Mouse (Mus musculus) CH12.LX (cell line): ENCODE measurements around the gene Dab2. TPM values are rescaled to one million over a fixed set of nuclear protein-coding genes. Genes with fewer than 3 reads are reported as not detected.

Experiments
- DNase-seq: peaks from one replicate; pipeline ENCODE4 v3.0.0-alpha.2; 2013; ENCODE audit errors: extremely low read depth
- H3K27ac ChIP-seq: 2 replicates; pipeline ENCODE4 v1.5.1; 2012; ENCODE audit warnings: low read depth, mild to moderate bottlenecking, control low read depth, moderate library complexity; ENCODE audit not compliant: insufficient read depth
- H3K27me3 ChIP-seq: replicated peaks from 2 replicates; pipeline ENCODE3; 2012; ENCODE audit warnings: inconsistent platforms
- H3K36me3 ChIP-seq, 2 experiments: replicated peaks in 1 of 2; 2 replicates each; pipeline versions ENCODE3 to v1.6.1; 2012; ENCODE audit warnings: inconsistent platforms in 1 of 2, low read length in 1 of 2, mild to moderate bottlenecking in 1 of 2, mixed read lengths in 1 of 2, moderate library complexity in 1 of 2; ENCODE audit not compliant: control insufficient read depth in 1 of 2, insufficient read depth in 1 of 2
- H3K4me1 ChIP-seq, 2 experiments: 2 replicates each; pipeline ENCODE4 v1.6.1; 2012; ENCODE audit warnings: inconsistent platforms in 1 of 2, moderate library complexity in 1 of 2; ENCODE audit not compliant: insufficient read depth in 2 of 2, control insufficient read depth in 1 of 2
- H3K4me2 ChIP-seq: 2 replicates; pipeline ENCODE4 v1.6.1; 2012; ENCODE audit warnings: low read depth, mild to moderate bottlenecking, control low read depth; ENCODE audit not compliant: poor library complexity, insufficient read depth, severe bottlenecking
- H3K4me3 ChIP-seq, 3 experiments: fragments of 150-350 bp in 1 of 3; sonication (generic) in 1 of 3; replicated peaks in 1 of 3; 2 replicates each; pipeline versions ENCODE3 to v1.5.1; 2011 to 2012; ENCODE audit warnings: low read depth in 2 of 3, low read length in 2 of 3, mild to moderate bottlenecking in 2 of 3, moderate library complexity in 2 of 3, control low read depth in 1 of 3, improper control_type of control experiment in 1 of 3, inconsistent platforms in 1 of 3, mixed read lengths in 1 of 3; ENCODE audit not compliant: poor library complexity in 1 of 3
- H3K79me2 ChIP-seq: replicated peaks from 2 replicates; pipeline ENCODE4 v1.6.1; 2012; ENCODE audit warnings: mild to moderate bottlenecking, moderate library complexity; ENCODE audit not compliant: control insufficient read depth, poor library complexity, insufficient read depth, severe bottlenecking; ENCODE audit errors: extremely low read depth
- H3K9ac ChIP-seq: 2 replicates; pipeline ENCODE4 v1.6.1; 2012; ENCODE audit warnings: low read depth, mild to moderate bottlenecking, control low read depth, moderate library complexity; ENCODE audit not compliant: insufficient read depth
- H3K9me3 ChIP-seq: replicated peaks from 2 replicates; pipeline ENCODE3; 2012; ENCODE audit warnings: low read length, inconsistent platforms, mixed read lengths
- CHD1 ChIP-seq: IDR thresholded peaks from 2 replicates; pipeline ENCODE4 v1.6.1; 2012; ENCODE audit warnings: low read depth, low read length, improper control_type of control experiment, inconsistent platforms
- ELF1 ChIP-seq: IDR thresholded peaks from 2 replicates; pipeline ENCODE4 v1.6.1; 2014; ENCODE audit warnings: low read depth, mild to moderate bottlenecking, inconsistent platforms, low read length, improper control_type of control experiment
- EP300 ChIP-seq: IDR thresholded peaks from 2 replicates; pipeline ENCODE4 v1.6.1; 2011; ENCODE audit warnings: low read length, improper control_type of control experiment
- ETS1 ChIP-seq: conservative IDR thresholded peaks from 2 replicates; pipeline ENCODE4 v1.6.1; 2012; ENCODE audit warnings: low read depth, mild to moderate bottlenecking, inconsistent platforms, low read length, improper control_type of control experiment, moderate library complexity
- JUND ChIP-seq: conservative IDR thresholded peaks from 2 replicates; pipeline ENCODE4 v1.6.1; 2011; ENCODE audit warnings: low read depth, low read length, improper control_type of control experiment
- KAT2A ChIP-seq: IDR thresholded peaks from 2 replicates; pipeline ENCODE4 v1.6.1; 2012; ENCODE audit warnings: low read length, improper control_type of control experiment, inconsistent platforms; ENCODE audit not compliant: insufficient replicate concordance
- MAX ChIP-seq: IDR thresholded peaks from 2 replicates; pipeline ENCODE4 v1.6.1; 2011; ENCODE audit warnings: low read length, improper control_type of control experiment
- MAZ ChIP-seq: IDR thresholded peaks from 2 replicates; pipeline ENCODE4 v1.6.1; 2012; ENCODE audit warnings: low read depth, mild to moderate bottlenecking, inconsistent platforms, low read length, improper control_type of control experiment, moderate library complexity
- MYC ChIP-seq: IDR thresholded peaks from 2 replicates; pipeline ENCODE4 v1.6.1; 2011; ENCODE audit warnings: low read depth, mild to moderate bottlenecking, improper control_type of control experiment, low read length
- NELFE ChIP-seq: IDR thresholded peaks from 2 replicates; pipeline ENCODE4 v1.6.1; 2011; ENCODE audit warnings: low read depth, low read length, improper control_type of control experiment
- PAX5 ChIP-seq: IDR thresholded peaks from 2 replicates; pipeline ENCODE4 v1.6.1; 2012; ENCODE audit warnings: low read length, inconsistent platforms, mixed read lengths
- POLR2A ChIP-seq: IDR thresholded peaks from 2 replicates; pipeline ENCODE4 v1.6.1; 2011; ENCODE audit warnings: low read depth, mild to moderate bottlenecking, improper control_type of control experiment, low read length
- TBP ChIP-seq: conservative IDR thresholded peaks from 2 replicates; pipeline ENCODE4 v1.6.1; 2011; ENCODE audit warnings: low read depth, low read length, improper control_type of control experiment
- USF2 ChIP-seq: conservative IDR thresholded peaks from 2 replicates; pipeline ENCODE4 v1.6.1; 2011; ENCODE audit warnings: low read depth, low read length, improper control_type of control experiment
- ZC3H11A ChIP-seq: IDR thresholded peaks from 2 replicates; pipeline ENCODE4 v1.6.1; 2012; ENCODE audit warnings: low read depth, mild to moderate bottlenecking, inconsistent platforms, low read length, improper control_type of control experiment
- ZMIZ1 ChIP-seq: IDR thresholded peaks from 2 replicates; pipeline ENCODE4 v1.6.1; 2012; ENCODE audit warnings: low read depth, mild to moderate bottlenecking, inconsistent platforms, low read length, improper control_type of control experiment
- ZNF384 ChIP-seq: IDR thresholded peaks from 2 replicates; pipeline ENCODE4 v1.6.1; 2012; ENCODE audit warnings: low read depth, low read length, improper control_type of control experiment, inconsistent platforms
- dilution Hi-C: fragments of 300-500 bp; cut with MboI; formaldehyde crosslinking; loops from 2 replicates; pipeline ENCODE4 v1.14.3; 2020; ENCODE audit warnings: low sequenced_read_pairs; ENCODE audit not compliant: extremely low pct_unique_long_range_greater_than_20kb, extremely low pct_ligation_motif_present
- in situ Hi-C: fragments of 300-500 bp; cut with MboI; formaldehyde crosslinking; loops from 3 replicates; pipeline ENCODE4 v1.14.3; 2019; ENCODE audit warnings: low sequenced_read_pairs, low pct_ligation_motif_present, low pct_unique_long_range_greater_than_20kb, mixed read lengths
- polyA plus RNA-seq: library from polyadenylated mRNA; unstranded; fragments of >175 nt; gene quantifications from 2 replicates; pipeline ENCODE4 v1.2.1, GENCODE M21; 2012; ENCODE audit warnings: low read depth; ENCODE audit not compliant: insufficient read length
- total RNA-seq, 2 experiments: library from RNA; depleted of rRNA; stranded (reverse); fragments of 300-350 nt in 1 of 2; fragments of >200 nt in 1 of 2; gene quantifications; 2 replicates each; pipeline ENCODE4 v1.2.3; 2012 to 2014

Gene Dab2
- total and polyA plus RNA-seq, 3 experiments, result 0.17 TPM; not detected in 1

GRCm38 (mm10) chr15:6406771-6407170, 107.2 kb downstream of the Dab2 start:
- dilution Hi-C loops, result no loop called here
- H3K9ac ChIP-seq, result no peak overlapping the region
- no peak overlapping the region for H3K4me2 ChIP-seq
- H3K36me3 ChIP-seq, result no peaks in the 10 kb centered on the region
- in situ Hi-C loops, result no loop called here
- TF ChIP-seq EP300 (no peak), MAZ (no peak), PAX5 (no peak), CHD1 (no peak), USF2 (no peak), JUND (no peak), ZNF384 (no peak)
- no peak overlapping the region for H3K27ac ChIP-seq
- H3K9me3 ChIP-seq, result no peaks in the 10 kb centered on the region
- no peaks in the 10 kb centered on the region for H3K27me3 ChIP-seq
- no peaks in the 10 kb centered on the region for H3K79me2 ChIP-seq
- DNase-seq, result no peak
- H3K4me3 ChIP-seq, result no peak overlapping the region
- H3K4me1 ChIP-seq, result no peaks in the 10 kb centered on the region

DNA sequence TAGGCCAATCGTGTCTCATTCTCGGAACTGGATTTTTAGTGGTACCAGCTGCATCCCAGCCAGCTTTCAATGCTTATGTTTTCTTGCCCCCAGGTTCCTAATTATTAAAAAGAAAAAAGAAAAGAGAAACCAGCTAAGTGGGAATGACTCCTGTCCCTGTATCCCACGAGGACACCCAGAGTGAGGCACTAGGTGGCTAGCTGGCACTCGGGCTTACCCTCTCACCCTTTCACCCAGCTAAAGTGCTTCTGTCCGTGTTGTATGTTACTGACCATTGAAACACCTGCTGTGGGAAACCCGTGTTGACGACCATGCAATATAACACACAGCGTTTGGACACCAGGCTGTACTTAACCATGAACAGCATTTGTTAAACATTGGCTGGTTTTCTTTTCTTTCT, 109.4 kb downstream of the Dab2 start:
- H3K9ac ChIP-seq, result no peak overlapping the region
- dilution Hi-C loops (no loop called here), in situ Hi-C loops (no loop called here)
- no peaks in the 10 kb centered on the region for H3K79me2 ChIP-seq
- no peaks in the 10 kb centered on the region for H3K4me1 ChIP-seq
- peak overlapping the region; percentile 8; the same call in 1 of the 2 replicates for H3K4me2 ChIP-seq
- H3K36me3 ChIP-seq, result no peaks in the 10 kb centered on the region
- no peaks in the 10 kb centered on the region for H3K27me3 ChIP-seq
- H3K9me3 ChIP-seq, result no peaks in the 10 kb centered on the region
- no peak overlapping the region for H3K27ac ChIP-seq
- H3K4me3 ChIP-seq, result no peak overlapping the region
- TF ChIP-seq KAT2A (no peak), MAX (no peak), ELF1 (no peak), POLR2A (no peak), TBP (no peak), NELFE (no peak), ZMIZ1 (no peak), ZNF384 (no peak), ZC3H11A (no peak), ETS1 (no peak)
- DNase-seq, result no peak

GRCm38 (mm10) chr15:6410161-6410560, 110.6 kb downstream of the Dab2 start:
- no peak overlapping the region for H3K4me2 ChIP-seq
- H3K27me3 ChIP-seq, result no peaks in the 10 kb centered on the region
- H3K79me2 ChIP-seq, result no peaks in the 10 kb centered on the region
- H3K9me3 ChIP-seq, result no peaks in the 10 kb centered on the region
- H3K27ac ChIP-seq, result no peak overlapping the region
- dilution Hi-C loops, result no loop called here
- in situ Hi-C loops, result no loop called here
- DNase-seq, result no peak
- H3K4me1 ChIP-seq, result no peaks in the 10 kb centered on the region
- no peak overlapping the region for H3K9ac ChIP-seq
- no peaks in the 10 kb centered on the region for H3K36me3 ChIP-seq
- TF ChIP-seq MYC, result no peak
- no peak overlapping the region for H3K4me3 ChIP-seq
